Mouse (Mus musculus): ENCODE results near the gene C1qtnf5.
"Not testable (repeated sequence)": the region's sequence is repeated elsewhere in the genome, so short reads cannot be mapped to it uniquely, and the experiment has no call there.

- not testable (repeated sequence) for TF ChIP-seq POLR2A (IDR thresholded peaks at IDR 0.05; ENCODE audit: low read depth, low read length); CTCF (IDR thresholded peaks at IDR 0.05; ENCODE audit: extremely low read depth, insufficient read length, insufficient replicate concordance, low read depth, low read length)
Observed at GRCm38 (mm10) chr9:44111909-44112308, 4.9 kb downstream of the C1qtnf5 start.

All from small intestine, adult 2 months (tissue).